Mouse (Mus musculus): ENCODE measurements around the gene Phf21b.

DNA sequence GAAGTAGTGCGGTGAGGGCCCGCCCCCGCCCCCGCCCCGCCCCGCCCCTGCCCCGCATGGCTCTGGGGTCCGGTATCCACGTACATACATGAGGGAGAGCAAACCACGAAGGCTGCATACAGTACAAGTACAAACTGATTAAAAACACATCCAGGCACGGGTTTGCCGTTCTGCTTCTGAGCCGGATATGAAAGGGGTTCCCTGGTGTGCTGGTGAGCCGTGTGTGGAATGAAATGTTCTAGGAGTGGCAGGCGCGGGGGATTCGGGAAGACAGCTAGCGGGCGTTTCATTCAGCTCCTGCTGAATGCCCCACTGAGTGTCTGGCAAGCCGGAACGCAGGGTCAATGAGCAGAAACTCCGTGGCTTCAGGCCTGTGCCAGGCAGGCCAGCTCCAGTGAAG lies 99.4 kb downstream of the Phf21b start:
- TF ChIP-seq CTCF (IDR thresholded peaks at IDR 0.05; ENCODE audit: low read depth, low read length) (no peak), POLR2A (IDR thresholded peaks at IDR 0.05; ENCODE audit: borderline replicate concordance, low read depth, low read length) (no peak)

All from bone marrow macrophage, adult 2 months (primary cell).